Mouse (Mus musculus): ENCODE data around the gene Rrp36. TPM values are rescaled to one million over a fixed set of nuclear protein-coding genes. Genes with fewer than 3 reads are reported as not detected.

The Rrp36 gene
- polyA plus RNA-seq, 2 experiments: 11.4 to 20.3 TPM

GRCm38 (mm10) chr17:46629685-46630441, 44.3 kb downstream of the Rrp36 start:
- peak overlapping the region; percentile 28 to 61; a peak in 3 of 4 replicates for H3K4me3 ChIP-seq (ENCODE audit: insufficient read depth in 1 of 2, low read depth in 2 of 2, low read length in 2 of 2)
- WGBS (ENCODE audit: insufficient replicate concordance): 15% methylated on average over 12 of the region's 12 CpGs

GRCm38 (mm10) chr17:46628791-46629684, 45.1 kb downstream of the Rrp36 start, which contains the start of gene Ptk7:
Gene Ptk7 (minus strand): TSS chr17:46629504.
- ATAC-seq (ENCODE audit: insufficient read depth): peak; percentile 47; the same call in 1 of the 2 replicates
- under 1% methylated on average over 85 of the region's 90 CpGs for WGBS (ENCODE audit: insufficient replicate concordance)
- TF ChIP-seq EP300 (IDR thresholded peaks at IDR 0.05; ENCODE audit: low read depth): no peak
- TF ChIP-seq CTCF (IDR thresholded peaks at IDR 0.05; ENCODE audit: low read depth): no peak
- peaks cover 25% of the 10 kb centered on the region for H3K27me3 ChIP-seq (ENCODE audit: control insufficient read depth, insufficient read depth, low read length)
- peak within 1 kb of the TSS; percentile 57 to 61 for H3K4me3 ChIP-seq (ENCODE audit: insufficient read depth in 1 of 2, low read depth in 2 of 2, low read length in 2 of 2)
- peaks cover 0 to 4% of the 10 kb centered on the region in 2 experiments; a peak in 1 of 4 replicates for H3K4me1 ChIP-seq (replicated peaks; ENCODE audit: control insufficient read depth in 2 of 2, insufficient read depth in 2 of 2, low read length in 1 of 2)
- no peak for DNase-seq (ENCODE audit: low read depth in 3 of 3, low spot score in 3 of 3)
- H3K27ac ChIP-seq: no peak within 1 kb of the TSS
- H3K36me3 ChIP-seq (replicated peaks; ENCODE audit: control insufficient read depth, insufficient read depth, low read depth): no peaks in the 10 kb centered on the region
- H3K9ac ChIP-seq (replicated peaks): peak within 1 kb of the TSS; percentile 33; the same call in 1 of the 2 replicates
- H3K4me2 ChIP-seq (ENCODE audit: low read depth): peak within 1 kb of the TSS; percentile 58
- H3K9me3 ChIP-seq (ENCODE audit: control insufficient read depth, low read length): no peaks in the 10 kb centered on the region

More at GRCm38 (mm10) chr17:46629685-46630441, 44.3 kb downstream of the Rrp36 start:
- DNase-seq (ENCODE audit: low read depth in 3 of 3, low spot score in 3 of 3): no peak
- H3K36me3 ChIP-seq (replicated peaks; ENCODE audit: control insufficient read depth, insufficient read depth, low read depth): no peaks in the 10 kb centered on the region
- ATAC-seq (ENCODE audit: insufficient read depth): peak; percentile 22; the same call in 1 of the 2 replicates
- H3K4me1 ChIP-seq (replicated peaks; ENCODE audit: control insufficient read depth in 2 of 2, insufficient read depth in 2 of 2, low read length in 1 of 2): peaks cover 0 to 4% of the 10 kb centered on the region in 2 experiments; a peak in 1 of 4 replicates
- H3K27me3 ChIP-seq (ENCODE audit: control insufficient read depth, insufficient read depth, low read length): peaks cover 25% of the 10 kb centered on the region
- H3K9ac ChIP-seq (replicated peaks): no peak overlapping the region
- no peak overlapping the region for H3K27ac ChIP-seq
- H3K9me3 ChIP-seq (ENCODE audit: control insufficient read depth, low read length): no peaks in the 10 kb centered on the region
- H3K4me2 ChIP-seq (ENCODE audit: low read depth): peak overlapping the region; percentile 58
- TF ChIP-seq EP300 (IDR thresholded peaks at IDR 0.05; ENCODE audit: low read depth) (no peak), CTCF (IDR thresholded peaks at IDR 0.05; ENCODE audit: low read depth) (no peak)

- H3K36me3 ChIP-seq (replicated peaks; ENCODE audit: control insufficient read depth, insufficient read depth, low read depth): no peaks in the 10 kb centered on the region
- peaks cover 0 to 4% of the 10 kb centered on the region in 2 experiments; a peak in 1 of 4 replicates for H3K4me1 ChIP-seq (replicated peaks; ENCODE audit: control insufficient read depth in 2 of 2, insufficient read depth in 2 of 2, low read length in 1 of 2)
- no peak overlapping the region for H3K27ac ChIP-seq
- H3K27me3 ChIP-seq (ENCODE audit: control insufficient read depth, insufficient read depth, low read length): peaks cover 25% of the 10 kb centered on the region
- no peak overlapping the region for H3K9ac ChIP-seq (replicated peaks)
- 2% methylated on average over 13 of the region's 13 CpGs for WGBS (ENCODE audit: insufficient replicate concordance)
- DNase-seq (ENCODE audit: low read depth in 3 of 3, low spot score in 3 of 3) (no peak), ATAC-seq (ENCODE audit: insufficient read depth) (no peak)
- peak overlapping the region; percentile 57 to 61 for H3K4me3 ChIP-seq (ENCODE audit: insufficient read depth in 1 of 2, low read depth in 2 of 2, low read length in 2 of 2)
- peak overlapping the region; percentile 58 for H3K4me2 ChIP-seq (ENCODE audit: low read depth)
- no peaks in the 10 kb centered on the region for H3K9me3 ChIP-seq (ENCODE audit: control insufficient read depth, low read length)
- TF ChIP-seq EP300 (IDR thresholded peaks at IDR 0.05; ENCODE audit: low read depth): no peak
Measured at GRCm38 (mm10) chr17:46628471-46628790, 45.7 kb downstream of the Rrp36 start.

- TF ChIP-seq CTCF (IDR thresholded peaks at IDR 0.05; ENCODE audit: low read depth) (no peak), EP300 (IDR thresholded peaks at IDR 0.05; ENCODE audit: low read depth) (no peak)
- peaks cover 0 to 9% of the 10 kb centered on the region in 2 experiments; a peak in 1 of 4 replicates for H3K4me1 ChIP-seq (replicated peaks; ENCODE audit: control insufficient read depth in 2 of 2, insufficient read depth in 2 of 2, low read length in 1 of 2)
- ATAC-seq (ENCODE audit: insufficient read depth) (no peak), DNase-seq (ENCODE audit: low read depth in 3 of 3, low spot score in 3 of 3) (no peak)
- H3K9me3 ChIP-seq (ENCODE audit: control insufficient read depth, low read length): no peaks in the 10 kb centered on the region
- no peak overlapping the region for H3K27ac ChIP-seq
- H3K4me2 ChIP-seq (ENCODE audit: low read depth): no peak overlapping the region; the same call in 1 of the 2 replicates
- no peak overlapping the region for H3K4me3 ChIP-seq (ENCODE audit: insufficient read depth in 1 of 2, low read depth in 2 of 2, low read length in 2 of 2)
- no peak overlapping the region for H3K9ac ChIP-seq (replicated peaks)
- WGBS (ENCODE audit: insufficient replicate concordance): 52% methylated on average over 6 of the region's 6 CpGs
- peaks cover 25% of the 10 kb centered on the region for H3K27me3 ChIP-seq (ENCODE audit: control insufficient read depth, insufficient read depth, low read length)
- no peaks in the 10 kb centered on the region for H3K36me3 ChIP-seq (replicated peaks; ENCODE audit: control insufficient read depth, insufficient read depth, low read depth)
Measured at GRCm38 (mm10) chr17:46627409-46627808, 46.7 kb downstream of the Rrp36 start.
